Mouse (Mus musculus) lung, postnatal 10 days (tissue): Measurements from ENCODE around the gene Patl1.
"Not testable (repeated sequence)": the region's sequence is repeated elsewhere in the genome, so short reads cannot be mapped to it uniquely, and the experiment has no call there.

Source experiments
- DNase-seq: peaks from one replicate; pipeline ENCODE4 v3.0.0; 2021

Patl1 gene

GRCm38 (mm10) chr19:11912037-11912532 is at the start of gene Patl1:
Patl1 (plus strand) TSS chr19:11912399.
- peak; percentile 99 for DNase-seq

- no peak for DNase-seq
Observed at GRCm38 (mm10) chr19:11867837-11868236, 44.4 kb upstream of the Patl1 start.

DNA sequence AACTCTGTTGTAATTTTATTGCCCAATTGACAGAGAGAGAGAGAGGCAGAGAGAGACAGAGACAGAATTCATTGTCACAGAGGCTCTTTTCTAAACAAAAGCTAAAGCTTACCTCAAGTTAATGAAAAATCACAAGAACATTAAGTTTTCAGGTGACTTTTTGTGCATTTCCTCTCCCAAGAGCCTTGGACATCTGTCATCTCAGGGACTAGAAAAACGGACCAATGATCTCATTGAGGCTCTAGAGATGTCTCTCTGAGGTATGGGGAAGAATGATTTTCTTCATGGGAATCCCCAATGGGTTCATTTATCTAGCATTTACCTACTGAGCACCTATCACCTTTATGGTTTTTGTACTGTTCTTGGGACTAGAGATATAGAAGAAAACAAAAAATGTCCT is 37.2 kb upstream of the Patl1 start, which contains the start of gene Olfr1419:
Gene Olfr1419 (minus strand): TSS at position 101 of the 400 bp plus-strand sequence.
- no peak for DNase-seq

- not testable (repeated sequence) for DNase-seq
Observed at GRCm38 (mm10) chr19:11878404-11878803, 33.8 kb upstream of the Patl1 start.

- no peak for DNase-seq
Observed at GRCm38 (mm10) chr19:11886265-11886664, 25.9 kb upstream of the Patl1 start, which contains the start of gene Olfr1420. Olfr1420 (plus strand) TSS chr19:11886565.

- no peak for DNase-seq
Observed at GRCm38 (mm10) chr19:11911021-11911420, 1.2 kb upstream of the Patl1 start.

GRCm38 (mm10) chr19:11911603-11912002 is 596 bp upstream of the Patl1 start:
- DNase-seq: peak; percentile 40

DNA sequence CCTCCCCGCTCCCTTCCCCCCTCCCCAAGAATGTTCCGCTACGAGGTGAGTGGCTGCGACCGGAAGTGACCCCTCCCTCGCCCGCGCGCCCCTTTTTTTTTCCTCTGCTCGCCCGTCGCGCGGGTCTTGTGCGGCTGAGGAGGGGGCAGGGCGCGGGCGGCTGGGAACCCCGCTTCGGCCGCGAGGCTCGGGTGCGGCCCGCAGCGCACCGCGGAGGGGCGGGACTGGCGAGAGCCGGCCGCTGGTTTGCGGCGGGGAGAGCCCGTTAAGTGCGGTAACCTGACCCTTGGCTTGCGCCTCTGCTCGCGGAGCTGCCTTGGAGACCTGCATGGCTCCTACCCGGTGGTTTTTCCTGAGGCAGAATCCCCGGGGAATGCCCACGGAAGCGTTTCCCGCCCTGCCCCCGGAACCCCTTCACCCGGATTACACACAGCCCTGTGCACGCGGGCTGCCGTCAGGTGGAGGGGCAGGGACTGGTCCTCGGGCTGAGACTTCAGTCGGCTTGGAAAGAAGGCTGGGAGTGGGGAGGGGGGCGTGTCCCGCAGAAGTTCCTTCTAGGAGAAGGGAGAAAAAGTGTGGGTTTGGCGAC is 428 bp downstream of the Patl1 start:
- DNase-seq: peak; percentile 73

GRCm38 (mm10) chr19:11915804-11916203 is 3.6 kb downstream of the Patl1 start:
- peak; percentile 58 for DNase-seq

DNA sequence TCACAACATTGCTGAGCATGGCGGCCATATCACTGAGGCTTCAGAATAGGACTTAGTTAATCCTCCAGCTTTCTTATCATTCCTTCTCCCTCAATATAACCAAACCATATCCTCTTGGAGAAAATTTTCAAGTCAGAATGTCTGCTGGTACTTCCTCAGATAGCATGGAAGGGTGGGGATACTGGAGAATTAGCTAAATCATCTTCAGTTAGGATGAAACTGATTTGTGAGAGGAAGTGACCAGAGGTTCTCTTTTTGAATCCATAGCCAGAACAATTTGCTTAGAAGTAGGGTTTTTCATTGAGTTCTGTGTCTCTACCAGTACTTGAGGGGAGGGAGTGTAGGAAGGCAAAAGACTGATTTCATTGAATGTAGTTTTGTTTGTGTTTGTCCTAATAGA is 9.9 kb downstream of the Patl1 start:
- DNase-seq: no peak

DNA sequence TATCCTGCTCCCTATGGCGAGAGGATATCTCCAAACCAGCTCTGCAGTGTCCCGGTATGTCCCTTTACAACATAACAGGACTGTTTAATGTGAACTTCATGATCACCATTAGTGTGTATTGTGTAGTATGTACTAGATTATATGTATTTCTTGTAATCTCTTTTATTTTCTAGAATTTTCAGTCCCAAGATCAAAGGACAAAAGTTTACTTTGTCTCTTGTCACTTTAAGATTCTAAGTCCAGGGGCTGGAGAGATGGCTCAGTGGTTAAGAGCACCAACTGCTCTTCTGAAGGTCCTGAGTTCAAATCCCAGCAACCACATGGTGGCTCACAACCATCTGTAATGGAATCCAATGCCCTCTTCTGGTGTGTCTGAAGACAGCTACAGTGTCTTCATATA is 10.3 kb downstream of the Patl1 start:
- not testable (repeated sequence) for DNase-seq

GRCm38 (mm10) chr19:11926380-11926779 is 14.2 kb downstream of the Patl1 start:
- DNase-seq: no peak

DNA sequence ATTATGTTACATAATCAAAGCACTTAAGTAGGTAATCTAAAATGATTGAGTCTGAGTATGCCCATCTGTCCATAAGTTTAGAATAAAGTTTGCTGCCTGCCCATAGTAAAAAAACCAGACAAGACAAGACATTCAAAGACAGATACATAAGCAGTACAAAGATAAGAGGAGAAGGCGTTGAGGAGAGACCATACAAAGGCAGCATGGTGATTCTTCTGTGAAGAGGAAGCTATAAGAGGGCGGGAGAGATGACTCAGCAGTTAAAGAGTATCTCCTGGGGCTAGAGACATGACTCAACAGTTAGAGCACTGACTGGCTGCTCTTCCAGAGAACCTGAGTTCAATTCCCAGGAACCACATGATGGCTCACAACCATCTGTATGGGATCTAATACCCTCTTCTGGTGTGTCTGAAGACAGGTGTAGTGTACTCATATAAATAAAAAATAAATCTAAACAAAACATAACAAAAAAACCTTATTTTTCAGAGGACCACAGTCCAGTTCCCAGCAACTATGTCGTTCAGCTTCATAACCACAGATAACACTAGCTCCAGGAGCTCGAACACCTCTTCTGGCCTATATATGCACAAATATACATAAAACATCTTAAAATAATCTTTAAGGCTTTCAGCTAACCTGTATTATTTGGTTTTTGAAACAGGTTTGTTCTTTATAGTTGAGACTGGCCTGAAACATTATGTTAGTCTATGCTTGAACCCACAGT is 16.0 kb downstream of the Patl1 start:
- DNase-seq: no peak

- not testable (repeated sequence) for DNase-seq
Observed at GRCm38 (mm10) chr19:11946460-11946859, 34.3 kb downstream of the Patl1 start.

DNA sequence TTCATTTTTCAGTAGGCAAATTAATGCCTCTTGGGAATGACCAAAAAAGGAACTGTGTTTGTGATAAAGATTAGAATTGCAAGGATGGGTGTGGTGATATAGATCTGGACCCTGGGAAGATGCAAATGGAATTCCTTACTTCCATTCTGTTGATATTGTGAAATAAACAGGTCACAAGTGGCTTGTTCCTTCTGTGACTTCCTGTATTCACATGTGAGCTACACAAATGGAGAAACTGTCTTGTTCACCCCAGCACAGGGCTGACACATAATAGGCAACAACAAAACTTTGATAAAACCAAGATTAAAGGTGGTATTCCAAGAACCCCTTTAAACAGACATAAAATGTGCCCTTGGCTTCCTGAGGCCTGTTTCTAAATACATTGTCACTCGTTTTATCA is 37.7 kb downstream of the Patl1 start:
- DNase-seq: no peak

DNA sequence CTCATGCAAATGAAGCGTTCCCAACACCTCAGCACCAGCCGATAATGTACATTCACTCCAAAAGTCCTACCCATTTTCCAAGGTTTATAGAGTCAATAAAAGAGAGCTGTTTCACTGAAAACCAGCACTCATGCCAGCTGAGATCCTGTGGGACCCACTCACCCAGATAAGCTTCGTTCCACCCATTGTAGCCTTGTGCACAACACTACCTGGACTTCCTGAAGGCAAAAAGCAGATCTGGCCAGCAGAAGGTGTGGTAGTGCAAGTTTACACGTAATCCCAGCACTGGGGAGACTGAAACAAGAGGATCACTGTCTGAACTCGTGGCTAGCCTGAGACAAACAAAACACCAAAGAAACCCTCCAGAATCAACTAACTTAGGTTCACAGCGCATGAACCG is 38.5 kb downstream of the Patl1 start:
- no peak for DNase-seq

- DNase-seq: no peak
Observed at GRCm38 (mm10) chr19:11954206-11954605, 42.0 kb downstream of the Patl1 start.

GRCm38 (mm10) chr19:11956636-11957035 is 44.4 kb downstream of the Patl1 start:
- DNase-seq: no peak

DNA sequence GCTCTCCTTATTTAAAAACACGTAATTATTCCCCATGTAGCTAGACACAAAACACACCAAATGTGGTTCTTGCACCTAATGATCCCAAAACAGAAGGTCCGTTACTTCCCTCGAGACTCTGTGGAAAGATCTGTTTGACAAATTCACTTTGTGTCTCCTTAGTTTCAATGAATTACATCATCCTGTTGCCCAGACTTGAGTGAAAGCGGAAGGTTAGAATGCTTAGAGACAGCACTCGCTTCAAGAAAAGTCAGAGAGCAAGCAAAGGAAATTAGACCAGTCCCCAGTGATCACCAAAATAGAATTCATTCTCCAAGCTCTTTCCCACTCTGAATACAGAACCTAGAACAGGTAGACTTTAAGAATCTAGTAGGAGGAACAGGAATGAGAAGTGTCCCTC is 45.2 kb downstream of the Patl1 start:
- no peak for DNase-seq

DNA sequence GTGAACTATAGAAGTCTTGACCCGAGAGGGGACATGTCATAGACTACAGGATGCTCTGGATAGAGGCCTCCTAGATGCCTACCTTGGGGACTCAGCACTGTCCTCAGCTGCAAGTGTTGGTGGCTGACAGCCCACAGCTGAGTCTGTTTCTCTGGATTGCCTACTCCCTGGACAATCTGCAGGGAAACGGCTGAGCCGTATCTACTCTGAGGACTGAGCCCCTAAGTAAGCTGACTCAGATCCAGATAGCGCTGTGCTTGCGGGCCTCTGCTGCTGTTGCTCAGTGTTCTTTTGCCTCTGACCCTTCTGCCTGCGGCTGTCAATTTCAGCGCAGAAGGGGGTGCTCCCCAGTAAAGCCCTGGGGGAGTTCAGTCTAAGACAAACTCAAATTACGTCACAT is 45.6 kb downstream of the Patl1 start:
- no peak for DNase-seq

DNA sequence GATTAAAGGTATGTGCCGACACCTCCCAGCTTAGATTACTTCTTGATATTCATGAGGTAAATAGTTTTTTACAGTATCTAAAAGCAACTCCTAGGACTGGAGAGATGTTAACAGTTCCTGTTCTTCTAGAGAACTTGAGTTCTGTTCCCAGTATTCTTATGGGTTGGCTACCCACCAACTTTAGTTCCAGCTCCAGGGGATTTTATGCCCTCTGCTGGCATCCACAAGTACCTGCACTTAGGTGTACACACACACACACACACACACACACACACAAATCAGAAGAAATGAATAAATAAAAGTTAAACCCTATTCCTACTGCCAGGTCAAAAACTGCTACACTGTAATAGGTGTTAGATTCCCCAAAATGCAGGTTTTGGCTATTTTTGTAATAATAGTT is 52.1 kb downstream of the Patl1 start:
- DNase-seq: no peak

DNA sequence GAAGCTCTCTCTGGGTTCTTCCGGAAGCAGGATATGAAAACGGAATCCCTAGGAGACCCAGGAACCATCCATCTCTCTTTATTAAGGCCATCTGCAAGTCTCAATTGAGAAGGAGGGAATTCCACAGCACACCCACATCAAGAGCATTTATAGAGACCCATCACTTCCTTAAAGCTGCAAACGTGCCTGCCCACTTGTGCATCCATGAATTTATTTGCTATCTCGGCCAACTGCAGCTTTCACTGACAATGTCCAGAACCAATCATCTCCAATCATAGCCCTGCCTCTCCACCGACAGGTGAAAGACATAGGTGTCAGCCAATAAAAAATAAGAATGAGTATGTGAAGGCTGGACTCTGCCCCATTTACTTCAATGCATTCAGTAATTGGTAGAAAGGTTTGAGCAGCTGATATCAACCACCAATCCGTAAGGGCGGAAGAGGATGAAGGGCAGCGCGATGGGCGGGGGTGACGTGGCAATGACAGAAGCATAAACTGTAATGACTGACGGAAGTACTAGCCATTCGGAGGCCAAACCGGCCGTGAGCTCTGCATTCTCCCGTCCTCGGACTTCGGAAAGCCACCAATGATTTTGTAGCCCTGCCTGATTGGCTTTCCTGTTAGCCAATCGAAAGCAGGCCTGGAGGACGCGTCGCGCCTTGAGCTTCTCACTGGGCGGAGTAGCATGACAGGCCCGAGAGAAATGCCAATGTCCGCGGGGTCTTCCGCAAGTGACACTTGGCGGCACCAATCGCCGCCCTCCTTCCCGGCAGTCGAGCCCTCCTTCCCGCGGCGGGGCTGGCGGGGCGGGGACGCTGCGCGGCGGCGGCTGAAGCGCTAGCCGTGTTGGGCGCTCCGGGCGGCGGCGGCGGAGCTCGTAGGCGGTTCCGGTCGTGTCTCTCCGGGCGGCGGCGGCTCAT is 53.1 kb downstream of the Patl1 start, which contains the start of gene Osbp:
Gene Osbp (plus strand): TSS at position 919 of the 920 bp plus-strand sequence.
- peak; percentile 100 for DNase-seq

GRCm38 (mm10) chr19:11966201-11966636 is 54.0 kb downstream of the Patl1 start:
- DNase-seq: peak; percentile 47
